Mouse (Mus musculus): ENCODE measurements around the gene Rpn1. TPM values are rescaled to one million over a fixed set of nuclear protein-coding genes. Genes with fewer than 3 reads are reported as not detected.
A peak's percentile ranks its signal among the peaks of the same experiment; 100 is the strongest.

The Rpn1 gene
- polyA plus RNA-seq (2012; ENCODE audit: insufficient read depth, insufficient read length, low replicate concordance, missing spikeins) = not detected in 2 replicates

- TF ChIP-seq POLR2A (IDR thresholded peaks at IDR 0.05; ENCODE audit: insufficient read depth, low read depth, low read length) (peak; percentile 80), CTCF (IDR thresholded peaks at IDR 0.05; ENCODE audit: insufficient read depth, low read depth, low read length) (no peak)
- Histone ChIP-seq H3K4me1 (ENCODE audit: control insufficient read depth, insufficient read depth, low read length) (no peaks in the 10 kb centered on the region), H3K27ac (ENCODE audit: insufficient read depth, low read depth, low read length) (no peak within 1 kb of the TSS; the same call in 1 of the 2 replicates), H3K4me3 (ENCODE audit: insufficient read depth, low read depth, low read length) (peak within 1 kb of the TSS; percentile 97)
- under 1% methylated on average over 71 of the region's 71 CpGs for WGBS
Observed at GRCm38 (mm10) chr6:88084278-88085151, at the start of gene Rpn1. Gene Rpn1, plus strand, starts transcription at chr6:88084482.

GRCm38 (mm10) chr6:88037471-88038045 lies 46.7 kb upstream of the Rpn1 start:
- Histone ChIP-seq H3K4me1 (ENCODE audit: control insufficient read depth, insufficient read depth, low read length) (peaks cover 14% of the 10 kb centered on the region), H3K27ac (ENCODE audit: insufficient read depth, low read depth, low read length) (peak overlapping the region; percentile 56), H3K4me3 (ENCODE audit: insufficient read depth, low read depth, low read length) (no peak overlapping the region)
- WGBS = 16% methylated on average over 4 of the region's 4 CpGs
- no peak for TF ChIP-seq CTCF (IDR thresholded peaks at IDR 0.05; ENCODE audit: insufficient read depth, low read depth, low read length)
- no peak for TF ChIP-seq POLR2A (IDR thresholded peaks at IDR 0.05; ENCODE audit: insufficient read depth, low read depth, low read length)

GRCm38 (mm10) chr6:88039426-88039825 lies 44.9 kb upstream of the Rpn1 start:
- TF ChIP-seq POLR2A (IDR thresholded peaks at IDR 0.05; ENCODE audit: insufficient read depth, low read depth, low read length) (no peak), CTCF (IDR thresholded peaks at IDR 0.05; ENCODE audit: insufficient read depth, low read depth, low read length) (no peak)
- H3K4me1 ChIP-seq (ENCODE audit: control insufficient read depth, insufficient read depth, low read length) = peaks cover 19% of the 10 kb centered on the region
- no peak overlapping the region for H3K4me3 ChIP-seq (ENCODE audit: insufficient read depth, low read depth, low read length)
- peak overlapping the region; percentile 6 for H3K27ac ChIP-seq (ENCODE audit: insufficient read depth, low read depth, low read length)
- 43% methylated on average over 4 of the region's 4 CpGs for WGBS

GRCm38 (mm10) chr6:88041221-88041620 lies 43.1 kb upstream of the Rpn1 start:
- H3K4me1 ChIP-seq (ENCODE audit: control insufficient read depth, insufficient read depth, low read length) = peaks cover 14% of the 10 kb centered on the region
- H3K27ac ChIP-seq (ENCODE audit: insufficient read depth, low read depth, low read length) = peak overlapping the region; percentile 86
- TF ChIP-seq POLR2A (IDR thresholded peaks at IDR 0.05; ENCODE audit: insufficient read depth, low read depth, low read length) (no peak), CTCF (IDR thresholded peaks at IDR 0.05; ENCODE audit: insufficient read depth, low read depth, low read length) (no peak)
- H3K4me3 ChIP-seq (ENCODE audit: insufficient read depth, low read depth, low read length) = no peak overlapping the region
- 18% methylated on average over 4 of the region's 4 CpGs for WGBS

GRCm38 (mm10) chr6:88042336-88042735 lies 41.9 kb upstream of the Rpn1 start:
- H3K4me3 ChIP-seq (ENCODE audit: insufficient read depth, low read depth, low read length) = no peak overlapping the region
- 60% methylated on average over 3 of the region's 3 CpGs for WGBS
- peaks cover 14% of the 10 kb centered on the region for H3K4me1 ChIP-seq (ENCODE audit: control insufficient read depth, insufficient read depth, low read length)
- TF ChIP-seq POLR2A (IDR thresholded peaks at IDR 0.05; ENCODE audit: insufficient read depth, low read depth, low read length) (no peak), CTCF (IDR thresholded peaks at IDR 0.05; ENCODE audit: insufficient read depth, low read depth, low read length) (no peak)
- no peak overlapping the region for H3K27ac ChIP-seq (ENCODE audit: insufficient read depth, low read depth, low read length)

GRCm38 (mm10) chr6:88044234-88044576 lies 40.1 kb upstream of the Rpn1 start:
- TF ChIP-seq CTCF (IDR thresholded peaks at IDR 0.05; ENCODE audit: insufficient read depth, low read depth, low read length) (no peak), POLR2A (IDR thresholded peaks at IDR 0.05; ENCODE audit: insufficient read depth, low read depth, low read length) (no peak)

GRCm38 (mm10) chr6:88044577-88045405 lies 39.5 kb upstream of the Rpn1 start, which contains the start of gene Rab7:
Gene Rab7, minus strand, starts transcription at chr6:88045270.
- peak within 1 kb of the TSS; percentile 62 for H3K27ac ChIP-seq (ENCODE audit: insufficient read depth, low read depth, low read length)
- WGBS = under 1% methylated on average over 78 of the region's 82 CpGs
- peaks cover 8% of the 10 kb centered on the region for H3K4me1 ChIP-seq (ENCODE audit: control insufficient read depth, insufficient read depth, low read length)
- H3K4me3 ChIP-seq (ENCODE audit: insufficient read depth, low read depth, low read length) = peak within 1 kb of the TSS; percentile 74
- TF ChIP-seq CTCF (IDR thresholded peaks at IDR 0.05; ENCODE audit: insufficient read depth, low read depth, low read length) (no peak), POLR2A (IDR thresholded peaks at IDR 0.05; ENCODE audit: insufficient read depth, low read depth, low read length) (peak; percentile 68)

More at GRCm38 (mm10) chr6:88044234-88044576, 40.1 kb upstream of the Rpn1 start:
- peak overlapping the region; percentile 62; the same call in 1 of the 2 replicates for H3K27ac ChIP-seq (ENCODE audit: insufficient read depth, low read depth, low read length)
- peak overlapping the region; percentile 74 for H3K4me3 ChIP-seq (ENCODE audit: insufficient read depth, low read depth, low read length)
- 6% methylated on average over 3 of the region's 3 CpGs for WGBS
- H3K4me1 ChIP-seq (ENCODE audit: control insufficient read depth, insufficient read depth, low read length) = peaks cover 8% of the 10 kb centered on the region

GRCm38 (mm10) chr6:88045406-88045766 lies 38.9 kb upstream of the Rpn1 start:
- Histone ChIP-seq H3K27ac (ENCODE audit: insufficient read depth, low read depth, low read length) (no peak overlapping the region), H3K4me3 (ENCODE audit: insufficient read depth, low read depth, low read length) (no peak overlapping the region; the same call in 1 of the 2 replicates), H3K4me1 (ENCODE audit: control insufficient read depth, insufficient read depth, low read length) (peaks cover 8% of the 10 kb centered on the region)
- no peak for TF ChIP-seq POLR2A (IDR thresholded peaks at IDR 0.05; ENCODE audit: insufficient read depth, low read depth, low read length)
- TF ChIP-seq CTCF (IDR thresholded peaks at IDR 0.05; ENCODE audit: insufficient read depth, low read depth, low read length) = no peak
- WGBS = 29% methylated on average over 3 of the region's 3 CpGs

Data from olfactory bulb, adult 2 months (tissue).